Mouse (Mus musculus) C3H10T1/2 (cell line): ENCODE results near the gene Urad. TPM values are rescaled to one million over a fixed set of nuclear protein-coding genes. Genes with fewer than 3 reads are reported as not detected.

Experiments
- polyA plus RNA-seq, 2 experiments: library from polyadenylated mRNA; unstranded; fragments of >200 nt; fragmentation: generic; extraction: Trizol; gene quantifications; one replicate each; pipeline ENCODE4 v1.2.1; 2012; ENCODE audit warnings: missing spikeins in 2 of 2

Gene Urad
- not detected for polyA plus RNA-seq

GRCm38 (mm10) chr5:147322183-147322582 is at the start of gene Urad:
Gene Urad, minus strand, starts transcription at chr5:147322440.

DNA sequence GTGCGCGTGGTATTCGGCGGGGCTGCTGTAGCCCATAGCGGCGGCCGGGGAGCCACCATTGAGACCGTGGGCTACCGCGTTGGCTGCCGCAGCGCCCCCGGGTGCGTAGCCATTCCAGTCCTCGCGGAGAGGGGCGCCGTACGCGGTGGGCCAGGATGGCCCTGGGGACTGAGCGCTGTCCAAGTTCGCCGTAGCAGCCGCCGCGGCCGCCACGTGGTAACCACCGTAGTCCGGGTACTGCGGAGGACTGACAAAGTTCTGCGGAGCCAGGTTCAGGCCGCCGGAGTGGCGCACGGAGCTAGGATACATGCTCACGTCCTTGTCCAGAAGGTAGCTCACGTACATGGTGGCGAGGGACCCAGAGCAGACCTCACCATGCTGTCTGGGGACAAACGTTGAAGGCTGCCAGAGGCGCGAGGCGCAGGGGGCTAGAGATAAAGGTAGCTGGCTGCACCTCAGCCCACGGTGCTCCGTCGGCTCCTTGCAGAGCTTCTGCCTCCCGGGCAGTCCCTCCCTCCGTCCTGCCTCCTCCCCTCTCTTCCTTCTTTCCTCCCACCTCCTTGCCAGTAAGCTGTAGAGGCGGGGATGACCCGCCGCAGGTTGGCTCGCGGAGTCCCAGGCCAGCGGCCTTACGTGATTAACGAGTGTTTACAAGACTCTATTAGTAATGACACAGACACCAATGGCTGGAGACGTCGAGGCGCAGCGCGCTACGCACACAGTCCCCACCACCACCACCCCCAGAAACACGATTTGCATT is 15.4 kb downstream of the Urad start, which contains the start of gene Cdx2:
TSS of gene Cdx2 (minus strand) at position 633 of the 760 bp plus-strand sequence.

DNA sequence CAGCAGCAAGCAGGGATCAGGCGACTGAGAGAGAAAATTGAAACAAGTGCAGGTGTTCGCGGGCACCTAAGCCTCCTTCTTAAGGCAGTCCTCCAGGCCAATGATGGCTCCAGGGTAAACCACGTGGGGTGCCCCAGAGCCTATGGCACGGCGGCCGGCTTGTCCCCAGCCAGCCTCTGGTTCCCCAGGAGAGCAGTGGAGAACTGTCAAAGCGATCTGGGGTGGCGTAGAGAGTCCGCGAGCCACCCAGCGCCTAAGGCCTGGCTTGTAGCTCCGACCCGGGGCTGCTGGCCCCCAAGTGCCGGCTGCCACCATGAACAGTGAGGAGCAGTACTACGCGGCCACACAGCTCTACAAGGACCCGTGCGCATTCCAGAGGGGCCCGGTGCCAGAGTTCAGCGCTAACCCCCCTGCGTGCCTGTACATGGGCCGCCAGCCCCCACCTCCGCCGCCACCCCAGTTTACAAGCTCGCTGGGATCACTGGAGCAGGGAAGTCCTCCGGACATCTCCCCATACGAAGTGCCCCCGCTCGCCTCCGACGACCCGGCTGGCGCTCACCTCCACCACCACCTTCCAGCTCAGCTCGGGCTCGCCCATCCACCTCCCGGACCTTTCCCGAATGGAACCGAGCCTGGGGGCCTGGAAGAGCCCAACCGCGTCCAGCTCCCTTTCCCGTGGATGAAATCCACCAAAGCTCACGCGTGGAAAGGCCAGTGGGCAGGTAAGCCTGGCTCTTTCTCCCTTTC is 52.1 kb downstream of the Urad start, which contains the start of gene Pdx1:
TSS of gene Pdx1 (plus strand) at position 34 of the 747 bp plus-strand sequence.

Other genes with a start within 250 kb of the Urad start
- gene Lnx2, start 245.9 kb downstream of the Urad start, polyA plus RNA-seq: 1 to 10 TPM in 1 of 2 experiments, under 1 TPM in 1; 0.42 to 2.3 TPM
- 100 to 1,000 TPM in 1 of 2 experiments, 10 to 100 TPM in 1; 82.8 to 103 TPM for gene Polr1d, start 245.4 kb downstream of the Urad start, polyA plus RNA-seq
- not detected for gene Gsx1, start 133.7 kb downstream of the Urad start, polyA plus RNA-seq
- not detected for gene Pdx1, start 52.5 kb downstream of the Urad start, polyA plus RNA-seq
- gene Cdx2, start 15.2 kb downstream of the Urad start, polyA plus RNA-seq: not detected
- gene Flt3, start 78.0 kb upstream of the Urad start, polyA plus RNA-seq: under 1 TPM; 0.01 TPM
- gene Pan3, start 107.7 kb upstream of the Urad start, polyA plus RNA-seq: 10 to 100 TPM in 1 of 2 experiments, 1 to 10 TPM in 1; 2.5 to 15.3 TPM